Mouse (Mus musculus) adrenal gland, adult 2 months (tissue): ENCODE results near the gene Efcab5. TPM values are rescaled to one million over a fixed set of nuclear protein-coding genes. Genes with fewer than 3 reads are reported as not detected.
A peak's percentile ranks its signal among the peaks of the same experiment; 100 is the strongest.
"Not testable (repeated sequence)": the region's sequence is repeated elsewhere in the genome, so short reads cannot be mapped to it uniquely, and the experiment has no call there.

Source experiments
- DNase-seq: peaks from one replicate; pipeline ENCODE4 v3.0.0; 2021
- polyA plus RNA-seq: library from polyadenylated mRNA; depleted of rRNA; stranded (reverse); fragments of >200 nt; gene quantifications from 2 replicates; pipeline ENCODE4 v1.2.3, GENCODE M21; 2012
- total RNA-seq, 2 experiments: library from RNA; stranded (reverse); gene quantifications; 2 replicates each; pipeline ENCODE4 v1.2.3; 2021

Efcab5 gene
- total and polyA plus RNA-seq, 3 experiments = 0.08 to 0.66 (median 0.20) TPM

DNA sequence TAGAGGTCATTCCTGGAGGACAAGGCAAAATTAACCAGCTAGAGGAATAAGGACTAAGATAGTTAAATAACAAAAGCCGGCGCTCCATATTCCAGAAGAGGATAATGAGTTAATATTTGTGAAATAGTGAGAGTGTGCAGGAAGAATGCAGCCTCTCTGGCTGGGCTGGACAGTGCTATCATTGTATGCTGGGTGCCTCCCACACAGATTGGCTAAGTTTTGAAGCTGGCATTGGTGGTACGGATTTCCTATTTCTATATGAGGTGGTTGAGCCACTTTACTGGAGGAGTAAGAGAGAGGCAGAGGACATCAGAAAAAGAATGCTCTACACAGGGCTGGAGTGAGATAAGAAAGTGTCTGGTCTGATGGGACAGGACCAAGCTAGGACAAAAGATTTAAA lies 9.0 kb downstream of the Efcab5 start:
- no peak for DNase-seq

DNA sequence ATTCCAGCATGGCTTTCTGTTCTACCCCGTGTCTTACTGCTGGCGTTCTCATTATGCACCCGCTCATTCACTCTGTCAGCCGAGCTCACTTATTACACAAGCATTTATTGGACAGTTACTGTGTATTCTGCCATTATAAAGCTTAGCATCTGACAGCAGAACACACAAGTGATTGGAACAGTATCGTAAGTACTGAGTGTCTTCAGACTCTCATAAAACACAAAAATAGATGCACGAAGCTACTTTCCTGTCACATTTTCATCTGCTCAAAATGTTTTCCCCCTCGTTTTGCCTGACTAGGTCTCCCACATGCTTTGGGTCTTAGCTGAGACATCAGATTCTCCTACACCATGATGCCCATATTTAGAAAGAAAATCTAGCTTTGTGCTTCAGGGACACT lies 14.2 kb downstream of the Efcab5 start:
- no peak for DNase-seq

DNA sequence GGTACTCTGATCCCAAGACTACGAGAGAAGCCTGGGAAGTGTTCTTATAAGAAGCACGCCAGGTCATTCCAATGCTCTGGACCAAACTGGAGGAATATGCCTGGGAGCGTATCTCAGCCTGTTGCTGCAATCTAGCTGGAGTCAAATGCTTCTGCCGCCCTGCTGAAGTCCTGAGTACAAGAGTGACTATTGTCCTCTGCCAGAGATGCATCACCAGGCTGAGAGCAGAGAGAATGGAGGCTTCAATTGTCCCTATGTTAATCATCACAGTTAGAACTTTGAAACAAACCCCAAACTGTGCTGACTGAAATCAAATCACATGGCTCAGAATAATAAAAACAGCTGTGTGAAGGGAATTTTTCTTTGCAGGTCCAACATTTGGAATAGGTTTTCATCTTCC lies 15.0 kb downstream of the Efcab5 start:
- DNase-seq = no peak

DNA sequence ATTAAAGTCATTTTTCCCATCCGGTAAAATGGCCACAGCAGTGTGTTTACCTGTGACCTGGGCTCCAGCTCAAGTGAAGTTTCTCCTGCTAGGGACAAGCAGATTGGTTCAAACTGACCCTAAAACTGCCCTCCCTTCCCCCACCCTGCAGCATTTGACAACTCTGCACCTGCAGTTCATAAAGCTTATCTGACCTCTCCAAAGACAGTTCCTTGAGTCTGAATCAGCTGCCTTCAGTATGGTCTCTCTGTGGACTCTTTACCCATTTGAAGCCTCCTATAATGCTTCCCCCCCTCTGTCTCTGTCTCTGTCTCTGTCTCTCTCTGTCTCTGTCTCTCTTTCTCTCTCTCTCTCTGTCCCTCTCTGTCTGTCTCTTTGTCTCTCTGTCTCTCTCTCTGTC lies 28.0 kb downstream of the Efcab5 start:
- DNase-seq = no peak

DNA sequence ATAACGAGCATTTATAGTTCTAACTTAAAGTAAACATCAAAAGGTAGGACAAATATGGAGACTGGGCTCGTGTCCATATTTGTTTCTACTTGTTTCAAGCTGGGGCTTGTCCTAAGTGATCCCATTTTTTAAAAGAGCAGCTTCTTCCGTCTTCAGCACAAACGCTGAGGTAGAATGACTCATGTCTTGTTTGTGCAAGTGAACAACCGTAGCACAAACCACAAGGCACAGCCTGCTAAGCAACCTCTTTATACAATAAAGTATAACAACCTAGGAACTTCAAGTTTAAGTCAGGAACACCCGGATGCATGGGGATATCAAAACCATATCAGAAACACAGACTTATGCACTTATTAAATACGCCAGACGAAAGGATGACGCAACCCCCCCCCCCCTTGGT lies 28.4 kb downstream of the Efcab5 start:
- no peak for DNase-seq

DNA sequence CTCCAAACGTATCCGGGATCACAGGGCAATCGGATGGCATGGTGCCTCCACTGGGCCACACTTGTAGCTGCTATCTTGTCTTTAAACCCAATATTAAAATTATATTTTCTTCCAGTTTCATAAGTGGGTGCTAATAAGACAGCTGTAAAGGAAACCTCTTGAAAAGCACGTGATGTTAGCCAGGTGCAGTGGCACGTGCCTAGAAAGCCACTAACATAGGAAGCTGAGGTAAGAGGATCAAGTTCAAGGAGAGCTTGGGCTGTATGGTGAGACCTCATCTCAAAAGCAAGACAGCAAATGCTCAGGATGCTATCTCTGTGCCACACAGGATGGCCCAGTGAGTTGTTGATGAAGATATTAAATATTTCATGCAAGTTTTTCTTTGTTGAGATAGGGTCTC lies 34.6 kb downstream of the Efcab5 start:
- DNase-seq = no peak

DNA sequence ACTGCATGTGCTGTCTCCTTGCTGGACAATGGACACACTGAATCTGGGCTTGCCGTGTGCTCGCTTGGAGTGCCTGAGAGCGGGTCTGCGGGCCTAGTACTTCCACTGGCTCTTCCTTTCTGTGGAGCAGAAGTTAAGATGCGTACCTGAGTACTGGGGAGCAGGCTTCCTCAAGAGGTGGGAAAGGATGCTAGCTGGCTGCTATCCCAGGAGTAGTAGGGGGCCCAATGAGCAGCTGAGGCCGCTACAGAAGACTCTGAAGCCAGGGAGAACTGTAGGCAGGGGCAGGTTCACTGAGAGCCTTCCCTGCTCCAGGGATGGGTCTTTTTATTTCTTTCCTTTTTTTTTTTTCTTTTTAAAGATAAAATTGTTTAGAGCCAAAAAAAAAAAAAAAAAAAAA lies 38.0 kb downstream of the Efcab5 start:
- DNase-seq = no peak

DNA sequence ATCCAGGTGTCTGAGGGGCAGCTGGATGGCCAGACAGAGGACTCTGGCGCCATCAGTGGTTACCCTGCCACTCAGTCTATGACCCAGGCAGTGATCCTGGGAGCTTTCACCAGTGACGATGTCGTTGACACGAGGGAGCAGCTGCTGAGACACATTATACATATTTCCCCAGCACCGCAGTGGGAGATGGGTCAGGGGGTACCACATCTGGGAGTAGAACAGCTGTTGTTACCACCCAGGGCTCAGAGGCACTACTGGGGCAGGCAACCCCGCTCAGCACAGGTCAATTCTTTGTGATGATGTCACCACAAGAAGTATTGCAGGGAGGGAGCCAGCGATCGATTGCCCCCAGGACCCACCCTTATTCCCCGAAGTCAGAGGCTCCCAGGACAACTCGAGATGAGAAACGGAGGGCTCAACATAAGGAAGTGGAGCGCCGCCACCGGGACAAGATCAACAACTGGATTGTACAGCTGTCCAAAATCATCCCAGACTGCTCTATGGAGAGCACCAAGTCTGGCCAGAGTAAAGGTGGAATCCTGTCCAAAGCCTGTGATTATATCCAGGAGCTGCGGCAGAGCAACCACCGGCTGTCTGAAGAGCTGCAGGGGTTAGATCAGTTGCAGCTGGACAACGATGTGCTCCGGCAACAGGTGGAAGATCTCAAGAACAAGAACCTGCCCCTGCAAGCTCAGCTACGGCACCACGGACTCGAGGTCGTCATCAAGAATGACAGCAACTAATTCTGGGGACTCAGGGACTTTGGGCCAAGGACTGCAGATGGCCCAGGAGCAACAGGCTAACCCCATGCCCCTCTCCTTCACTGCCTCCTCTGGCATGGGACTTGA lies 38.8 kb downstream of the Efcab5 start:
- DNase-seq = not testable (repeated sequence)

DNA sequence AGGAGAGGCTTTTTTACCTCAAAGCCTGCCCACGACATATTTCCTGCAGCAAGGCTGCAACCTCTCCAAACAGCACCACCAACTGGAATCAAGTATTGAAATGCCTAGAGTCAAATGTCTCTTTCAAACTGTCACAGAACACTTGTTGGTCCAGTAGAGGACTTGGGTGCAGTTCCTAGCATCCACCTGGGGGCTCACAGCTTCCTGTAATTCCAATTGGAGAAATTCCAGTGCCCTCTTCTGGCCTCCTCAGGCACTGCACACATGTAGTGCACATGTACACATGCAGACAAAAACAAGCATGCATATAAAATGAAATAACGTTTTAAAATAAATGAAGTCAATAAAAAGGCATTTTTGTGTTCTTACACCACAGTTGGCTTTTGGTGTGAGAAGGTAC lies 40.0 kb downstream of the Efcab5 start:
- no peak for DNase-seq

DNA sequence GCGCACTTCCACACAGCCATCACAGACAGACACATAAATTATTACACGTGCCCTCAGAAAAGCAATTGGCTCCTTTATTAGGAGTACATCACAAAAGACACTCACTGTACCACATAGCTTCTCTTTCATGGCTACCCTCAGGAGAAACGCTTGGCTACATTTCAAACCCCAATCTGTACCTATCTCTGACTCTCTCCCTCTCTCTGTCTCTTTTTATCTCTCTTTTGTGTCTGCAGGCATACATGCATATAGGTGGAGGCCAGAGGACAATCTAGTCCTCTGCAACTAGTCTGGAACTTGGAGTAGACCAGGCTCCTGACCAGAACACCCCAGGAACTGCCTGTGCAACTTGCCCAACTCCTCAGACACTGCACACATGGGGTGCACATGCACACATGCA lies 41.0 kb downstream of the Efcab5 start:
- DNase-seq = no peak

DNA sequence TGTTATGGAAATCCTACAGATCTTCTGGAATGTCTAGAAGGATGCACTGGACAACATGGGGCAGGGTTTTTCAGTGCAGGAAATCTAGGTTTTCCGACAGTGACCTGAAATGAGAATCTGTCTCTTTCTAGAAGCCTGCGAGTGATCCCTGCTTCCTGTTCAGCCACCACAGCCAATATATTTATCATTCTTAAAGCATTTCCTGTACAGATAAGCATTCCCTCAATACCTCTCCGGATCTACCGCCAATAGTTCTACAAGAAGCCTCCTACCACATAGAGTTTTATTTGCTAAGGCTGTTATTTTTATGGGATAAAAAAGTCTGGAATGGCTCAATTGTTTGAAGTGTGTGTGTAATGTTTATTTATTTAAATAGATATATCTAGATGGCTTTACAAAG lies 43.3 kb downstream of the Efcab5 start:
- DNase-seq = no peak

DNA sequence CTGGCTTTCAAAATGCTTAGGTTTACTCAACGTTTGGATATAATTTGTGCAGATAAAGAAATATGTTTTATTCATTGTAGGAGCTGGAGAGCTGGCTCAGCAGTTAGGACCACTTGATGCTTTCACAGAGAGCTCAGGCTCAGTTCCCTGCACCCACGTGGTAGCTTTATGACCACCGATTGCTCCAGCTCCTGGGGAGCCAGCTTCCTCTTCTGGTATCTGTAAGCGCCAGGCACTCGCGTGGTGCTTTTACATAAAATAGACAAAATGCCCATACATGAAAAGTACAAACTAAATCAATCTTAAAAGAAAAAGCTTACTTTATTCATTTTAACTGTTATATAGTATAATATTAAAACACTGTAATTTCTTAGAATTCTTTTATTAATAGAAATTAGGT lies 46.8 kb downstream of the Efcab5 start:
- no peak for DNase-seq

DNA sequence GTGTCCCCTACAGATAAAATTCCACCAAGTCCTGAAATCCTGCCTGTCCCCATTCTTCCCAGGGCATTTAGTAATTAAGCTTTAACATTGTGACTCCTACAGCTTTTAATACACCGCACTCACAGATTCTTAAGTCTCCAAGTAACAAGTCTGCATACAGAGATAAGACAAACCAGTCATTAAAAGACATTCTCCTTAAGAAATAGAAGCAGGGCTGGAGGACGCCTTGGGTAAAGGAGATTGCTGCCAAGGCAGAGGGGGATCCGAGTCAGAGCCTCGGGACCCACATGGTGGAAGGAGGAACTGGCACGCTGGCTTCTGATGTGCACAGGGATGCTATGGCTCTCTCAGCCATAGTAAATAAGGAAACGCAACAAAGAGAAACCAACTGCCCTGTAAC lies 48.8 kb downstream of the Efcab5 start:
- DNase-seq = no peak

DNA sequence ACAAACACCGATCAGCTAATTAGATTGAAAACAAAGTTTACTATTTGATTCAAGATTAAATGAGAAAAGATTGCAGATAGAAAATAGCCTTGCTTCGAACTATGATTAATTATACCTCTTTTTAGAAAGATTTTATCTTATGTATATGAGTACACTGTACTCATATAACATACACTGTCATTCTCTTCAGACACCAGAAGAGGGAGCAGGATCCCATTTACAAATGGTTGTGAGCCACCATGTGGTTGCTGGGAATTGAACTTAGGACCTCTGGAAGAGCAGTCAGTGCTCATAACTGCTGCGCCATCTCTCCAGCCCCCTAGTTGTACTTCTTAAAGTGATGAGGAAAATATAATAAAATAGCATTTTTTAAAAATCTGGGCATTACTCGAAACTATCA lies 55.3 kb downstream of the Efcab5 start:
- no peak for DNase-seq

DNA sequence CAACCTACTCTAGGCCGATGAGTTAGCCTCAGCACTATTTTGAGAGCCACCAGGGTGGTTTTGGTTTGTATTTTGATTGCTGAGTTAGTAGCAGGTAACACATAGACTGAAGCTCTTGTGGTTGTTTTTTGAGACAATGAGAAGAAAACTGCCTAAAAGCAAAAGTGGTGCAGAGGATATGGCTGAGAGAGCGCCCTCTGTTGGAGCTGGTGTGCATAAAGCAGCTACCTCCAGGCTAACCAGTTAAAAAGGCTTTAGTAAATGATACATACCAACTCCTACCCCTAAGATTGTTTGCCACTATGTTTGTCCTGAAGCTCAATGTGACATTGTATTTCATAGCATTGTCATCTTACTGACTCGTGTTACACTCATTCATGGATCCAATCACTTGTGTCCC lies 56.2 kb downstream of the Efcab5 start:
- no peak for DNase-seq

DNA sequence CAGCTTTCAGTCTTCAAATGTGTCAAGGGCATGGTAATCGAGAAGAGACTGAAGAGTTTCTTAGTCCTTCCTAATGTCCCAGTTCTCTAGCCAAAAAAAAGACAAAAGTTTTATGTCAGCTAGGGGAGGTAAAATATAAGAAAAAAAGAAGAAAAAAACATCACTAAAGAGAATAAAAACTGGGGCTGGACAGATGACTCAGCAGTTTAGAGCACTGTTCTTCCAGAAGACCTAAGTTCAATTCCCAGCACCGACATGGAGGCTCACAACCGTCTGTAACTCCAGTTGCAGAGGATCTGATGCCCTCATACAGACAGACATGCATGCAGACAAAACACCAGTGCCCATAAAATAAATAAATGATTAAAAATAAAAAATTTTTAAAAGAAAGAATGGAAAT lies 60.2 kb downstream of the Efcab5 start:
- DNase-seq = no peak

DNA sequence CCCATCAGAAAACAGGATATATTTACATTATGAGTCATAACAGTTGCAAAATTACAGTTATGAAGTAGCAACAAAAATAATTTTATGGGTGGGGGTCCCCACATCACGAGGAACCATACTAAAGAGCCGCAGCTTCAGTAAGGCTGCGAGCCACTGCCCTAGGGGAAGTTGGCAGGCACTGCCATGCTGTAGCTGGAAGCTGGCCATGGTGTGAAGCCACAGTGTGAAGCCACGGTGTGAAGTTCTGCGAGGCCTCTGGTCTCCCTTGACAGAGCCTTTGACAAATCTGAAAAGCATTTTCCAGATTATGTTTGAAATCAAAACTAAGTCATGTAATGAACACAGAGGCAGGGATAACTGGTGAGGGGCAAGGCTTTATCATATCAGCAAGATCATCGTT lies 77.6 kb downstream of the Efcab5 start:
- DNase-seq = no peak

DNA sequence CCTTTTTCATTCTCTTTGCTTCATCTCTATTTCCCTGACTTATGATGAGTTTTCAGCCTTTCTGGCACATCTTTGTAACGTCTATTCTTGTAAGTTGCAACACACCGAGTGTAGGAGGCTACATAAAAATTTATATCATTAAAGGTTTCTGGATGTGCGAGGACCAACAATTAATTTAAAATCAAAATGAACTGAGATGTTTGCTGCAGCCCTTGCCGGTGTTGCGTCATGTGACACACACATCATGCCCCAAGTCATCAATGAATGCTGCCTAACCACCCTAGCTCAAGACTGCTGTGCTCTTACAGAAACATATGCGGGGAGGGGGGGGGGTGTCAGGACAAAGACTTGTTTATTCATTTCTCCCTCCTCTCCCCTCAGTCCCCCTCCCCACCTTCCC lies 80.3 kb downstream of the Efcab5 start:
- no peak for DNase-seq

DNA sequence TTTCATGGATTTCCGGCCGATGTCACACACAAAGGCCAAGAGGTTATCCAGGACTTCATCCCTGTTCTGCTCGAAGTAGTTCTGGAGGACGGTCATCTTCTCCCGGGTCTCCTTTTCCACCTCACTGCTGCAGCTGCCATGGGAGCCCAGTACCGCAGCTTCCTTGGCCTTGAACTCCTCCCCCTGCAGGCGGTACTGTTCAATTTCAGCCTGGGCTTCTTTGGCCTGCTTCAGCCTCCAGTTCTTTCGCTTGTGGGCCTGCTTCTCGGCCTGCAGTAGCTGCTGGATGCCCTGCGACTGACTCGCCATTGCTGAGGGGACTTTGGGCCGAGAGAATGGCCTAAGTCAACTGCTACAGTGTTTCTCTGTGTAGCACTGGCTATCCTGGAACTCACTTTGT lies 80.9 kb downstream of the Efcab5 start:
- not testable (repeated sequence) for DNase-seq

DNA sequence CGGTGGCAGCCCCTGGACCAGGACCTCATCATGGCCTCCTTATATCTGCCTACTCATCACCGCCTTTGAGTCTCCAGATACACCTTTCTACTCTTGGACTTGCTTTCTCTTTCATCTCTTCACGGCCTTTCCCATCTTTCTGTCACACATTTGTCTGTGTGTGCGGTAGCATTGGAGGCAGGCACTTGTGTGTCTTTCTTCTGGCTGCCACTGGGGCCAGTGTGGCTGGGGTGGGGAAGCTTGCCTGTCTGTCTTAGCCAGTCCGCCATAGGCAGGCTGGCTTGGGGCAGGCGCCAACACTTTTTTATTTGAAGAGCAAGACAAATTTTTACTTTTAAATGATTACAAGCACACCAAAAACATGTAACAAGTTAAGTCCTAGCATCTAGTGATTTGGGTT lies 81.8 kb downstream of the Efcab5 start:
- DNase-seq = no peak

DNA sequence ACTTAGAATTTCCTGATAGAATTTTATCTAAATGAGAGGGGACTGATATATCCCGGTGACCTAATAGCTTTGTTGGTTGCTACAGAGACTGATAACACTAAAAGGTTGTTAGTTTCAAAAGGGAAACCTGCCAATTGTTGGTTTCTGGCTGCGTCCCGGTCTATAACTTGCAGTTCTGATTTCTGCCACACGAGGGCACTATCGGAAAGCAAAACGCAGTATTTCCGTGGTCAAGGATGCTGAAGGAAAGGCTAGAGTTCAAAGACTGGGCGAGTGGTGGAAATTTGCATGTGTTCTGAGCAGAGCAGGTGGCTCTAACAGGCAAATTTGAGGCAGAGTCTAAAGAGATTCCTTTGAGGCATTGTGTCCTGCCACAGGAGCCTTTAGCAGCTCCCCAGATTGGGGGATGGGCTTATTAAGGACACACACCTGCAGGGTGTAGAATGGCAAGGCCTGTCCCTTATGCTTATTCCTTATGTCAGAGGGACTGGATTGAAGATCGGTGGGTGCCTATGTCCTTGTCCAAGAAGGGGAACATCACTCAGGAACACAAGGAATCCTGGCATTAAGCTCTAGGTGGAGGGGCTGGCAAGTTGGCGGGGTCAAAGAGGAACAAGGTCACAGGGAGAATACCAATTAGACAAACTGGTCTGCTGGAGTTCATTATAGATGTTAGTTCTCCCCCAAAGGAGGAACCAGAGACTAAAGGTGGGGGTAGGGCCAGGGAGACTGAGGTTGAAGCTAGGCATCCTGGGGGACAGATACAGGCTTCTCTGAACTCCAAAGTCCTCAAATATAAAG lies 88.4 kb downstream of the Efcab5 start:
- DNase-seq = peak; percentile 79

DNA sequence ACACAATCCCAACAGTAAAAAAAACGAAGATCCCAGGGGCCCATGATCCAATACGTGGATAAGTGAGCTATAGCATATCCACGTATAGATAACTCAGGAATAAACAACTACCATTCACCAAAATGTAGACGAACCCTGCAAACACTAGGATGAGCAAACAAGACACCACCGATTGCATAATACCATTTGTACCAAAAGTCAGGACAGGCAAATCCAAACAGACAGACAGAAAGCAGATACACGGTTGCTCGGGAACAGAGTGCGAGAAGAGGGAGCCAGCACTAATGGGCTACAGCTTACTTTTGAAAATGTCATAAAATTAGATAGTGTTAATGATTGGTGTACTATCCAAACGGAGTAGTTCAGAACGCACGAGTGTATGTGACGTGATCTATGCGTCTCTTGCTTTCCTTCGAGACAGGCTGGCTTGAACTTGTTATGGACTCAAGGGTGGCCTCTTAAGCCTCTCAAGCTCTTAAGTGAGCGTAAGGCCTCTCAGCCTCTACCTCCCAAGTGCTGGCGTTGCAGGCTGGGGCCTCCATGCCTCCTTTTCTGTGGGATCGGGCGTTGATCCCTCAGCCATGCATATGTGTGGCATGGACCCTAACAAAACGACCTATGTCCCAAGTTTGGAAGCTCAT lies 90.3 kb downstream of the Efcab5 start:
- DNase-seq = no peak

DNA sequence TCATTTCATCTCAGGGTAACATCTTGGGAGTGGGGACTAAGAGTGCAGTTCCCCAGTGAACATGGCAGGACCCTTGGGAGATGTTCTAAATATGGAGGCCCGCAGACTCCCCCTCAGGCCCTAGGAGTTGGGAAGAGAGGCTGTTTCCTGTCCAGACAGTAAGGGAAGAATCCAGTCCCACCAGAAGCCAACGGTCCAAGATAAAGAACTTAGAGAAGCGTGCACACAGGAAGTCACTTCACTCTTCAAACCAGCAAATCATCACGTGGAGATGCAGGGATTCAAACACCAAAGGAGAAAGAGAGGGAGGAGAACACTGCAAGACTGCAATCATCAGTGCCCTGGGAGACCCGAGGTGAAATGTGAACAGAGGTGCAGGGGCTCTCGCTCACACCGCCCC lies 91.8 kb downstream of the Efcab5 start:
- DNase-seq = no peak
